Mouse (Mus musculus): ENCODE measurements around the gene Macrod1.

Macrod1 gene

GRCm38 (mm10) chr19:7168423-7168822 is 111.8 kb downstream of the Macrod1 start:
- no peak for DNase-seq (ENCODE audit: low read depth, low spot score)

GRCm38 (mm10) chr19:7170916-7171315 is 114.3 kb downstream of the Macrod1 start:
- no peak for DNase-seq (ENCODE audit: low read depth, low spot score)

- no peak for DNase-seq (ENCODE audit: low read depth, low spot score)
Measured at GRCm38 (mm10) chr19:7171447-7171846, 114.8 kb downstream of the Macrod1 start.

GRCm38 (mm10) chr19:7172051-7172866 is 115.6 kb downstream of the Macrod1 start:
- DNase-seq (ENCODE audit: low read depth, low spot score) = no peak

- DNase-seq (ENCODE audit: low read depth, low spot score) = no peak
Measured at GRCm38 (mm10) chr19:7176041-7176696, 119.6 kb downstream of the Macrod1 start.

- DNase-seq (ENCODE audit: low read depth, low spot score) = no peak
Measured at GRCm38 (mm10) chr19:7177804-7178511, 121.3 kb downstream of the Macrod1 start.

- no peak for DNase-seq (ENCODE audit: low read depth, low spot score)
Measured at GRCm38 (mm10) chr19:7178841-7179452, 122.3 kb downstream of the Macrod1 start.

- no peak for DNase-seq (ENCODE audit: low read depth, low spot score)
Measured at GRCm38 (mm10) chr19:7180756-7181405, 124.3 kb downstream of the Macrod1 start.

- no peak for DNase-seq (ENCODE audit: low read depth, low spot score)
Measured at GRCm38 (mm10) chr19:7181496-7181895, 124.9 kb downstream of the Macrod1 start.

- DNase-seq (ENCODE audit: low read depth, low spot score) = no peak
Measured at GRCm38 (mm10) chr19:7182273-7182949, 125.8 kb downstream of the Macrod1 start.

- DNase-seq (ENCODE audit: low read depth, low spot score) = no peak
Measured at GRCm38 (mm10) chr19:7183419-7183818, 126.8 kb downstream of the Macrod1 start.

GRCm38 (mm10) chr19:7185059-7185458 is 128.4 kb downstream of the Macrod1 start:
- no peak for DNase-seq (ENCODE audit: low read depth, low spot score)

- no peak for DNase-seq (ENCODE audit: low read depth, low spot score)
Measured at GRCm38 (mm10) chr19:7185715-7186291, 129.2 kb downstream of the Macrod1 start.

GRCm38 (mm10) chr19:7187157-7187556 is 130.5 kb downstream of the Macrod1 start:
- no peak for DNase-seq (ENCODE audit: low read depth, low spot score)

GRCm38 (mm10) chr19:7189026-7189425 is 132.4 kb downstream of the Macrod1 start:
- DNase-seq (ENCODE audit: low read depth, low spot score) = no peak

GRCm38 (mm10) chr19:7190986-7191385 is 134.4 kb downstream of the Macrod1 start:
- no peak for DNase-seq (ENCODE audit: low read depth, low spot score)

- no peak for DNase-seq (ENCODE audit: low read depth, low spot score)
Measured at GRCm38 (mm10) chr19:7191639-7192038, 135.0 kb downstream of the Macrod1 start.

- no peak for DNase-seq (ENCODE audit: low read depth, low spot score)
Measured at GRCm38 (mm10) chr19:7192561-7192967, 136.0 kb downstream of the Macrod1 start.

GRCm38 (mm10) chr19:7195900-7196728 is 139.5 kb downstream of the Macrod1 start:
- DNase-seq (ENCODE audit: low read depth, low spot score) = no peak
